Mouse (Mus musculus): ENCODE results near the gene Lxn. TPM values are rescaled to one million over a fixed set of nuclear protein-coding genes. Genes with fewer than 3 reads are reported as not detected.
A peak's percentile ranks its signal among the peaks of the same experiment; 100 is the strongest.

The Lxn gene
- total RNA-seq (2017), result 1.6 and 2.6 TPM in 2 replicates

DNA sequence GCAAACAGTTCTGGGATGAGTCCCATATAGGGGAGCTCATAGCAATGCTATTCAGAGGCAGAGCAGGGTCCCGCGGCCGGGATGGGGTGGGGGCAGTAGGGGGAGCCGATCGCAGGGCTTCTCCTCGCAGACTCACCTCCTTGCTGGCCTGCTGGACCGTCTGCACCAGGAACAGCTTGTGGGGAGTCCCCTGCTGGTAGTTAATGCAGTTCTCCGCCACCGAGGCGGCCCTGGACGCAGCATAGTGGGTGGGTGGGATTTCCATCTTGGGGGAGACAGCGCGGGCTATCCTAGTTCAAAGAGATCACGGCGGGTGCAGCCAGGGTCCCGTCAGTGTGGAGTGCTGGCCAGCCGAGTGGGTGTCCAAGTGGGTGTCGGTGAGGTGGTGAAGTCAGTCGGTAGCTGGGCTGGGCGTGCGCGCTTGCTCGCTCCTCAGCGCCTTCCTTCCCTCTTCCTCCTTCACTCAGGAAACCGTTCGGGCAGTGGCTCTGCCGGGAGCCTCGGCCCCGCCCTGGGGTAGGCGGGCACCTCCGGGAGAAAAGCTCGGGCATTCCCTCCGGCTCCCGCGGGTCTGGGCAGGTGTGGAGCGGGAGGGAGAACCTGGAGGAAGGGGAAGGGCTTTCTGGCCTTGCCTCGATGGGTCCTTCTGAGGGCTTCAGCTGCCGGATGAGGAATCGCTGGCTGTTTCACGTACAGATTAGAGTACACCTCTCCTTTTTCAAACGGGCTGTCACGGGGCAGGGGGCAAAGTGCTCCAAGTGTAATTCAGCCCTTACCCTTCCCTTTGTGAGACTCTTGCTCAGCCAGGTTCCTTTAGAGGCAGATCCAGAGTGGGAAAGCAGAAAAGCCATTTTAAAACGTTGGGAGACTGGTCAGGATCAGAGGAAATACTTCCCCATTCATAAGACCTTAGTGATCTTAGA lies at the start of gene Lxn:
TSS of gene Lxn (minus strand) at position 477 of the 923 bp plus-strand sequence.
- peak; percentile 63 for ATAC-seq (ENCODE audit: extremely low read depth, insufficient number of reproducible peaks, low FRiP score, poor library complexity, severe bottlenecking)

DNA sequence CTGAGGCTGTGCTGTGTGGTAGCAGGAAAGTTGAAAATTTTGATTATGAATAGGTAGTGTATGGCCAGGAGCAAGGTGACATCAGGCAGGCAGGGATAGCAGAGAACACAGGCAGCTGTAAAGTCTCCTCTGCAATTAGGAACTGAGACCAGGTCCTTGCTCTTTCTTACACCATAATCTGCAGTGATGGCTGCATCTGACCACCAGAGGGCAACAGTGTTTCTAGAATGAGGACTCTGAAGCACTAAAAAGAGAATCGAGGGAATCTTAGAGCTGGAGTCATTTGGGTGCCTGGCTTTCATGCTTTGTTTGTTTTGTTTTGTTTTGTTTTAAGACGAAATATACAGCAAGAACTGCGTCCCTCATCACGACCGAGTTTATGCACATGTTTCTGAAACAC lies 49.1 kb upstream of the Lxn start:
- peak; percentile 84 for ATAC-seq (ENCODE audit: extremely low read depth, insufficient number of reproducible peaks, low FRiP score, poor library complexity, severe bottlenecking)

DNA sequence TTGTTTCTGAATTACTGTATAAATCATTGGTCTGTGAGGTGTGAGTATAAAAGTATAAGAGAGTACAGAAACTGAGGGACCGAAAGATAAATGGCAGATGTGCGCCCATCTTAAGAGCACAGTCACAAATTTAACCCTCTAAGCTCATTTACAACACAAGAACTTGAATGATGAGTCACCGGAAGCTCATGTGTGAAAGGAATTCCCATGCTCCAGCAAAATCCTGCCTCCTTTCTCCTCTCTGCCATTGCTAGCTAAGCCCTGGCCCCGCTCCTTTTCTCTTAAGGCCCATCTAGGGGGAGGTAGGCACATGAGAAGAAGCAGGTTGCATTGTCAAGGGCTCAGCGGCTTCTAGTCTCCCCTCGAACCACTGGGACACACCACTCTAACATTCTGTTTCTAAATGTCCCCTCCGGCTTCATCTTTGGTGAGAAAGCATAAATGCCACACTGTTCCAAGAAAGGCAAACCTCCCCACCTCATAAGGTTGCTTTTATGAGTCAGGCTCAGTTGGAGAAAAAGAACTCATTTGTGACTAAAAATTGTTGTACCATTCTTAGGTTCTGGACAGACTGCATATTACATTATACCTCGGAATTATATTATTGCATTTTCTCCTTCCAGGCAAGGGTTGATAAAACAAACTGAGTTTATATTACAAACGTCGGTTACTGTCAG lies 44.6 kb upstream of the Lxn start:
- no peak for ATAC-seq (ENCODE audit: extremely low read depth, insufficient number of reproducible peaks, low FRiP score, poor library complexity, severe bottlenecking)

DNA sequence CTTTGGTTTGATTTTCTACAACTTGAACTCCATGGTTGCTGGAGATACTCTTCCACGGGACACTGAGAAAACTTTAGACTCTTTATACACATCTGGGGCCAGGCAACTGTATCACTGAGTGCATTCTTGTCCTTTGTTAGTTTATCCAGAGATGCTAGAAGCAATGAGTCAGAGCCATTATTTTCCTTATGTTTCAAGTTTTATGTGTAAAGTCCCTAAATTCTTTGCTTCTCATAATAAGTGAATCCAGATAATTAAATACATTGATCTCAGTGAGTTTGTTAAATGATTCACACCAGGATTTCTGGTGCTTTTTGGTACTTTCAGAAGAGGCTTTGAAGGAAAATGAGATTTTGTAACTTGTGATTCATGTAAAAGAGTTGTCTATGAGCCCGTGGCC lies 41.6 kb upstream of the Lxn start:
- no peak for ATAC-seq (ENCODE audit: extremely low read depth, insufficient number of reproducible peaks, low FRiP score, poor library complexity, severe bottlenecking)

DNA sequence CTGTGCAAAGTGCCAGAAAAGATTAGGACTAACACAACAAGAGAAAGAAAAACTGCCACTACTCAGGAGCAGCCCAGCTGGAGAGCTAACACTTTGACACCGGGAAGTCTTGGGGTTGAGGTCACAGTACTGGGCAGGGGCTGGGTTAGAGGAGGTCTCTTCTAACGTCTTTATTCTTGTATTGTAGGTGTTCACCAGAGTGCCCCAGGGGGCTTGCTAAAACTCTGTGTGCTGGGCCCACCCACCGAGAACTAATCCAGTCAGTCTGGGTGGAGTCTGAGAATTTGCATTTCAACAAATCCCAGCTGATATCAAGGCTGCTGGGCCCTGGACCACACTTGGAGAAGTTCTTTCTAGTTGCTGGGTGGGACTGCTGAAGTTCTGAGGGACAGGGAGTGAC lies 40.2 kb upstream of the Lxn start:
- no peak for ATAC-seq (ENCODE audit: extremely low read depth, insufficient number of reproducible peaks, low FRiP score, poor library complexity, severe bottlenecking)

DNA sequence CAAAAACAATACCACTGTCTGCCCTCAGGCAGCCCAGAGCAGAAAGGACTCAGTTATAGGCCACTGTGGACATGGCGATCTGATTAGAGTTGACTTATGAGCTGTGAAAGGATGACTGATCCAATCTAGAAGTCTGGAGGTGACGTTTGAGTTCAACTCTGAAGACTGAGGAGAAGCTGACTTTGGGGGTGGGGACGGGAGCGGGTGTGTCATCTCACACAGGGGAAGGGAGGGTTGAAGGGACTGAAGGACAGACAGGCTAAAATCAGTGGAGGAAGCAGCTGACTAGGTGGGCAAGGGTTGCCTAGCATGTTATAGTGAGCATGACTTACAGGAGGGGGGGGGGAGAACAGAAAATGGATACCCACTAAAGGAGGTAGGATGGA lies 35.7 kb upstream of the Lxn start:
- no peak for ATAC-seq (ENCODE audit: extremely low read depth, insufficient number of reproducible peaks, low FRiP score, poor library complexity, severe bottlenecking)

DNA sequence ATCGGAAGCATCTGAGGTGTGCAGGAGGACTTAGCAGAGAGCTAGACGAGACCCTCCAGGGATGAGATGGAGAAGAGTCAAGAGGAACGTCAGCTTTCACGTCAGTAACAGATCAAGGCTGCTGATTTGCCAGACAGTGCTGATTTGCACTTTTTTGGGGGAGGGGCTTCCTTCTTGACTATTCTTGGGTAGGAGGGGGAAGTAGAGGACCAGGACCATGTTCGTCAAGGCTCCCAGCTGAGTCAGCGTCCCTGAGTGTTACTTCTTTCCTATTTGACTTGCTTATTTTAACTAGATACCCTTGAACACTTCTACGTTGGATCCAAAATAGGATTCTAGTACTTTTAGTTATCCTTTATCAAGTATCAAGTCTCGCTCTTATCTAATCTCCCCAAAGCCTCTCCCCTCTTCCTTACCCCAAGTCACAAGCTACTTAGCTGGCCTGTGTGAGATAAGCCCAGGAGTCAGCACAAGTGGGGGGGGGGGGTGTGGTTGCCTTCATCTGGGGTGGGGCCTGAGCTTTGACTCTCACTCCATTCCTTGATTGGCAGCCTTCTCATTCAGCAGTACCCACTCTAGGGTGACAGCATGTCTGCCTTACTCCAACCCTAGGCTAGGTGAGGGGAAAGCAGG lies 35.2 kb upstream of the Lxn start:
- ATAC-seq (ENCODE audit: extremely low read depth, insufficient number of reproducible peaks, low FRiP score, poor library complexity, severe bottlenecking), result no peak

DNA sequence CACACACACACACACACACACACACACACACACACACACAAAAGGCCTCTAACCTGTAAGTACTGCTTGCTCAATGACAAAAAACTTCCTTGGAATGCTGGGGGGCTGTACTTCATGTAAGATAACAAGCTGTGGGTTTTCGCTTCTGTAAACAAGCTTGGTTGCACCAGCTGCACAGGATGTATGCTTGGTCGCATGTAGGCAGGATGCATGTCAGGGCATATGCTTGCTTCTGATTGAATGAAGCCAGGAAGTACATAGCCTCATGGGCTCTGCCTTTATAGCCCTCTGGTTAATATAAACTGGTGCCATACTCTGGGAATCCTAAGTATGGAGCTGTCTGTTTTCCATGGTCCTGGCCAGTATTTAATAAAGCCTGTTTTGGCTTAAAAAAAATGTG lies 34.3 kb upstream of the Lxn start:
- ATAC-seq (ENCODE audit: extremely low read depth, insufficient number of reproducible peaks, low FRiP score, poor library complexity, severe bottlenecking), result peak; percentile 67

DNA sequence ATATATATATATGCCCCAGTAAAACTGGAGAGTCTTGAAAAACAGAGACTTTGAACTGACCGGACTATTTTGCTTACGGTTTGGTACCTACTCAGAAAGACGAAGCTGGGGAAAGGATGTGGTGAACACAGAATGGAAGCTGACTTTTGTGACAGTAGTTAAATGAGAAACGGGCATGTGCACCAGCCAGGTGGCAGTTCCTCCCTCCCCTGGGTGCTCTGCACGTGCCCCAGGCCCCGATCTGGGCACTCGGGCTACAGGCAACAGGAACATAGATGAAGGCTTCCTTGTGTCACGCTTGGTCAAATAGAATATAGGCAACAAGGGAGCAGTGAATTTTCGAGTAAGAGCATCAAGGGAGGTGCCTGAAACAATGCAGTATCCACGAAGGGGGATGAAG lies 32.6 kb upstream of the Lxn start:
- ATAC-seq (ENCODE audit: extremely low read depth, insufficient number of reproducible peaks, low FRiP score, poor library complexity, severe bottlenecking), result no peak

DNA sequence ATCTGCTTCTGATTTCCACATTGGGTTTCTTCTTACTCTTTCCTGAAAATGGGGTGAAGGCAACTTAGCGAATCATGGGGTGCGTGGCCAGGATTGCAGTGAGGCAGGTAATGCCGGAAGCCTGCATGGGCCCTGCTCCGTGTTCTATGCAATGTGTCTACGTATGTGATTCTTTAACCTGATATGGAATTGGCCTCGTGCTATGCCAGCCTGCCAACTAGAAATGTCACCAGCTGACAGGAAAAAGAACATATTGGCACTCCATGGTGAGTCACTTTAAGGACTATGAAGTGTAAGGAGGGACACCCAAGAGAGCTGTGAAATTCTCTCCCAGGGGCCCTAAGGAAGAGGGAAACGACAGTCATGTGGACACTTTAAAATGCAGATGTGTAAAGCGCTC lies 29.4 kb upstream of the Lxn start:
- ATAC-seq (ENCODE audit: extremely low read depth, insufficient number of reproducible peaks, low FRiP score, poor library complexity, severe bottlenecking), result no peak

DNA sequence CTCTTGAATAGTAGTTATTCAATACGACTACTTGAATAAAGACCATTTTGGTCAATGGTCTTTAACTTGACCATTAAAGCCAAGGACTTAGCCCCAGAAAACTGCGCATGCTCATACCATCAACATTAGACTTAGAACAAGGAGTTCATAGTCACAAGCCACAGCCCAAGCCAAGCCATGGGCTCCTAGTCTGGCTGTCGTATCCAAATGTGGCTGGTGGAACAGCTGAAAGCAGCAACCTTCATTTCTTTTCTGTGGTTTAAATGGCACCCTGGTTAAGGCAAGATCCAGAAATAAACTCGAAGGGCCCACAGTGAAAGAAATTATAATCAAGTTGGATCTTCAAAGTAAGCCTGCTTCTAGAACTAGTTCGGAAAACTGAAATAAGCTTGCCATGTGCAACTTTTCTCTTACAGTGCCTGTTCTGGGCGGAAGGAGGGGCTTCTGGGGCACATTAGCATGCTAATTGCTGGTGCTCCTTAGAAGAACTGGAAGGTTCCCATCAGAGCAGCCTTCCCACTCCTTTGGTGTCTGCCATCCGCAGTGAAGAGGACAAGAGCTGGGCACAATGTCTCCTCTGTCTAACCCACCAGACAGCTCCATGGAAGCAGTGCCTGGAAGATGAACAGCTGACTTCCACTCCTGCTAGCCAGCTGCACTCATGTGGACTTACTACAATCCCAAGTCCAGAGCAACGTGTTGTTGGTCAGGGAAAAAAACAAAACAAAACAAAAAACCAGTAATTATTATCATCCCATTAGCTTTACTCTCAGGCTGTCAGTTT lies 28.6 kb upstream of the Lxn start:
- ATAC-seq (ENCODE audit: extremely low read depth, insufficient number of reproducible peaks, low FRiP score, poor library complexity, severe bottlenecking), result no peak

DNA sequence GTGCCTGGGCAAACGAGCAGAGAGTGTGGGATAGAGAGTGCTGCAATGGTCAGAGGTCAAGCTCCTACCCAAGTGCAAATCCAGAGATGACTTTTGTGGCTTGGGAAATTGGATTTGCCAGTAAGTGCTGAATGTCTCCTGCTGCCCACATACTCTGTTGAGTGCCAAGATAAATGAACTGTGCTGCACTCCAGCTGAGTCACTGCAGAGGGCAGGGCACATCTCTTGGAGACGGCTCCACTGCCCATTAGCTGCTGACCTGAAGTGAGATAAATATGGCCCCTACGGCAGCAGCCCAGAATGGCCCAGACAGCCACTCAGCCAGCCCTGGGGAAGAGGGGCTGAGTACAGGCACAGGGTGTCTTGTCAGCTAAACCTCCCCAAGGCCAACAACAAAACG lies 26.4 kb upstream of the Lxn start:
- ATAC-seq (ENCODE audit: extremely low read depth, insufficient number of reproducible peaks, low FRiP score, poor library complexity, severe bottlenecking), result no peak

DNA sequence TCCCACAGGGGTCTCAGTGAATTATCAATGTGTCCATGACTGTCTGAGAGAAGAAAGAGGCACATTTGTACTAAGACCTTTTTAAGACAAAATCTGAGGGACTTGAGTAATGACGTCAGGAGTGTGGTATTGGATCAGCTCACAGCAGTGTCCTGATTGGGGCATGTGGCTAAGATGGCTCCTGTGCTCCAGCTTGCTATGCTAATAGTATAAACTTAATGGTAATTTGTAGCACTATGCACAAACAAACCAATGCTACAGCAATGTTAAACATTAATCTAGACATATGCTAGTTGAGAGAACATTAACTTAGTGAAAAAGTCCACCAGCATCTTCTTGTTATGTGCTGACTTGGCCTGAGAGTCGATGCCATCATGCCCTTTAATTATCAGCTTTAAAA lies 21.5 kb upstream of the Lxn start:
- ATAC-seq (ENCODE audit: extremely low read depth, insufficient number of reproducible peaks, low FRiP score, poor library complexity, severe bottlenecking), result no peak

DNA sequence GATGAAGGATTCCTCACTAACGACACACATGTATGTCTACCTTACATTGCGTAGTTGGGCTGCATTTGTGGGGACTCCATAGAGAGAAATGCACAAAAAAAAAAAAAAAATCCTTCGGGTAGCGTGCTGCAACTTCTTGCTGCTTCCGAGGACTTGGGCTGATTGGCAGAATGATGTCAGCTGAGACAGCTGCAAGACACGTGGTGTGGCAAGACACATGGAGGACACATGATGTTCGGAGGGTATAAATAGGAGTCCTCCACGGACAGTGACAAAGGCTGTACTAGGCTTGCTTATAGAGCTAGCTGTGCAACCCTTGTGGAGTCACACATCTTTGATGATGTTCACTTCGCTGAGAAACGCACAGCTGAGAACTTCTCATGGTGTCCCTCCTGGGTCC lies 18.7 kb upstream of the Lxn start:
- ATAC-seq (ENCODE audit: extremely low read depth, insufficient number of reproducible peaks, low FRiP score, poor library complexity, severe bottlenecking), result no peak

DNA sequence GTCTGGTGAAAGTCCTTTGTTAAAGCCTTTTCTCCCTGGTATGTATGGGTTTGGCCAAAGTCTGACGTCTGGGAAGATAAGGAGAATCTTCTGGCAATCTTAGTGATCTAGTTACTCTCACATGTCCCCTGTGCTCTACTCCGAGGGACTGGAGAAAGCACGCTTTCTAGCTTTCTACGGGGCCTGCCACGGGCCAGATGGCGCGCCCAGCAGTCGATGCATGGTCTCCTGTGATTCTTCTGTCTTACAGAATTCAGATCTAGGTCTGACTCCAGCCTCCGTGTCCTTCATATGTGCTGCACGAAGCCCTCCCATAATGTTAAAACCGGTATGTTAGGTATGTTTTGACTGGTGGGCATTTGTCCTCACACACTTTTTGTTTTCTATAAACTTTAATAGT lies 16.1 kb upstream of the Lxn start:
- ATAC-seq (ENCODE audit: extremely low read depth, insufficient number of reproducible peaks, low FRiP score, poor library complexity, severe bottlenecking), result no peak

DNA sequence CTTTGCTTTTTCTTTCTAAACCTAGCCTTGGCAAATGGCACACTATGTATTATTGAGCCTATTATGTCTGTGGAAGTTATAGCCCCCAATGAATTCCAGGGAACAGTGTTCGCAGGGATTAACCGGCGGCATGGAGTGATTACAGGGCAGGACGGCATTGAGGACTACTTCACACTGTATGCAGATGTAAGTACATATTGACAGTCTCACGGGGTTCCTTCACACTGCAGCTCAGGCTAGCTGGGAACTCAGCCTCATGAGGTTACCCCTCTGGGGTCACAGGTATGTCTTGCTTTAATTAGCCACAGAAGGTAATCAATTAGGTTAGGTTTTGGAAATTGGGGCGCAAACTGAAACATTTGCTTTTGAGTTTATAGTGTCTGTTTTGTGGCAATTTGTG lies 9.7 kb upstream of the Lxn start:
- no peak for ATAC-seq (ENCODE audit: extremely low read depth, insufficient number of reproducible peaks, low FRiP score, poor library complexity, severe bottlenecking)

DNA sequence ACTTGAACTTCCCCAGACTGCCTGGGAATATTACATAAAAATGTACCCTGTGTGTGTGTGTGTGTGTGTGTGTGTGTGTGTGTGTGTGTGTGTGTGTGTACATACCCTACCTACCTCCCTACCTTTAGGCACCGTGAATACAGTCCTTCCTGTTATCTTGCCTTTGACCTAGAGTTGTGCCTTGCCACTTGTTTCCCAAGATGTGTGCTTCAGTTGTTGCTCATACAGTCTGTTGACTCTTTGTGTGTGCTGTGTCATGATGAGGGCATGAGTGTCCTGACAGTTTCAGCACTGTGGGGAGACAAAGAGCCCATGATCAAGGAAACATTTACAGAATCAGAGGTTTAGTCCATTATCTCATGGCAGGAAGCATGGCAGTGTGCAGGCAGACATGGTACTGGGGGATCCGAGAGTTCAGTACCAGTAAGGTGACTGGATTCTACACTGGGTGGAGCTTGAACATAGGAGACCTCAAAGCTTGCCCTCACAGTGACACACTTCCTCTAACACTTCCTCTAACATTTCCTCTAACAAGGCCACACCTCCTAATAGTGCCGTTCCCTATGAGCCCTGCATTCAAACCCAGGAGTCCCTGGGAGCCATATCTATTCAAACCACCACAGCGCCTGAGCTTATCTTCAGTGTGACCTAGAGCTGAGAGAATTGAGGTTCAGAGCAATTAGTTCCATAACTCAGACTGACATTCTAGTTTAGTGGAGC lies 7.8 kb upstream of the Lxn start:
- ATAC-seq (ENCODE audit: extremely low read depth, insufficient number of reproducible peaks, low FRiP score, poor library complexity, severe bottlenecking), result no peak

DNA sequence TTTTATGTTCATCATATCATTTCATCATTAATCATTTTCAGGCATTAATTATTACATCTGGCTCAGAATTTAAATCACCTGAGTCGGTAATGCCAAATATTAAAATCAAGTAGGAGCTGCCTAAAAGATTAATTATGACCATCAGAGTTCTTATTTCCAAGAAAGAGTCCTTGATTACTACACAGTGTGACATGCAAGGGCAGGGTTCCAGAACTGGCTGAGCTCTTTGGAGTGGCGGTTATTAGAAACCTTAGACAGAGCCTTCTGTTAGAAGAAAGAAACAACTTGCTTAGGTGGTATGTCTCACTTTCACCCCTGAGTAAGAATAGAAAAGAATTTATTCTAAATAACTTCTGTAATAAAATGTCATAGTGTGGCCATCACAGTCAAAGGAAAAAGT lies 3.6 kb upstream of the Lxn start:
- no peak for ATAC-seq (ENCODE audit: extremely low read depth, insufficient number of reproducible peaks, low FRiP score, poor library complexity, severe bottlenecking)

DNA sequence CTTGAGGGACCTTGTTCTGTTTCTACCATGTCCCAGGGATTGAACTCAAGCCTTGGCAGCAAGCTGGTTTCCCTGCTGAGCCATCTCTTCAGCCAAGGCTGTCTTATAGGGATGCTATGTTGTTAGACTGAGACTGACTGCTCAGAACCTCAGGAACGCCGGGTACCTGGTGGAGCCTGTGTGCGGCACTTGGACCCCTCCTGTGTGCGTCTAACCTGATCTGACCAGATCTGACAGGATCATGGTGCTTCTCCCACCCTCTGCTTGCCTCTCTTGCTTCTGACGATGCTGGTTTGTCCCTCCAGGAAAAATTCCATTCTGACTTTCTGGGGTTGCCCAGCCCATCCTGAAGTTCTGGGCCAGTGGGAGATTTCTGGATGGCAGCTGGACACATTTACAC lies 2.9 kb upstream of the Lxn start:
- no peak for ATAC-seq (ENCODE audit: extremely low read depth, insufficient number of reproducible peaks, low FRiP score, poor library complexity, severe bottlenecking)

All from neutrophil, adult 5-6 weeks (primary cell).